Mouse (Mus musculus): ENCODE measurements around the gene Fat1.

GRCm38 (mm10) chr8:45051236-45051635 is 116.0 kb downstream of the Fat1 start:
- TF ChIP-seq CTCF (IDR thresholded peaks at IDR 0.05; ENCODE audit: low read depth, low read length) = no peak
- no peak for TF ChIP-seq POLR2A (IDR thresholded peaks at IDR 0.05; ENCODE audit: extremely low read depth, insufficient read depth, low read length)

All from liver, adult 2 months (tissue).